Mouse (Mus musculus): Measurements from ENCODE around the gene Arid5b. TPM values are rescaled to one million over a fixed set of nuclear protein-coding genes. Genes with fewer than 3 reads are reported as not detected.

Arid5b gene
- total RNA-seq, 1 experiment from 2014 or later = 12.5 TPM

DNA sequence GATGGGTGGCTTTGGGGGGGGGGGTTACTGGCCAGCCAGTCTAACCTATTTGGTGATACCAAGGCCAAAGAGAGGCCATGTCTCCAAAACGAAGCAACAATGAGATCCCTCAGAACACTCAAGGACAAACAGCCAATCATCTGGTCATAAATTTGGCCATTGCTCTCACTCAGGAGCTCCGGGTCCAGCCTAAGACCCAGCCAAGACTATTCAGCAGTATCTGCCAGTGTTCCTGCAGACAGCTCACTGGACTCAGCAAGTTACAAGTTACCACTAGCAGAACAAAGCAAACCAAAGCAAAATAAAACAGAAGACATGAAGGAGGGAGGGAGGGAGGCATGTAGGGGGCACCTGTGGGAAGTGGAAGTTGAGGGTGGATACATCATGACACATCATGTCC, 157.3 kb downstream of the Arid5b start:
- ATAC-seq (replicated peaks in 1 of 2; ENCODE audit: insufficient read depth in 1 of 2, low FRiP score in 2 of 2, low TSS enrichment in 1 of 2, low read depth in 1 of 2, poor library complexity in 2 of 2, severe bottlenecking in 2 of 2) = no peak

DNA sequence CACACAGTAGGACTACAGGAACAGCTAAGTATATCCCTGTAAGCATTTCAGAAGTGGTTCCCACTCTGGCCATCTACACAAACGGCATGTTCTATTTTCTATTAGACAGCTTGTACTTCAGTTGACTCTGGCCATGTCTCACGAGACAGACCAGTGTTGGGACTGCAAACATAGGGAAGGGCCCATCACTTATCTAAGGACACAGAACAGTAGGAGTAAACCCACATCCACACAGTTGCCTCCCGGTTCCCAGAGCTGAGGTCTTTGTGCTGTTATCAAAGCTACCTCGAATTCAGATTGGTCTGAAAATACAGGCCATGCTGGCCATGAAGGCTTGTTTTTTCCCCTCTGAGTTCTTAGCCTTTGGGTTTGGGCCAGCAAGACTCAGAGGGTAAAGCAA, 158.5 kb downstream of the Arid5b start:
- ATAC-seq (replicated peaks in 1 of 2; ENCODE audit: insufficient read depth in 1 of 2, low FRiP score in 2 of 2, low TSS enrichment in 1 of 2, low read depth in 1 of 2, poor library complexity in 2 of 2, severe bottlenecking in 2 of 2) = no peak

DNA sequence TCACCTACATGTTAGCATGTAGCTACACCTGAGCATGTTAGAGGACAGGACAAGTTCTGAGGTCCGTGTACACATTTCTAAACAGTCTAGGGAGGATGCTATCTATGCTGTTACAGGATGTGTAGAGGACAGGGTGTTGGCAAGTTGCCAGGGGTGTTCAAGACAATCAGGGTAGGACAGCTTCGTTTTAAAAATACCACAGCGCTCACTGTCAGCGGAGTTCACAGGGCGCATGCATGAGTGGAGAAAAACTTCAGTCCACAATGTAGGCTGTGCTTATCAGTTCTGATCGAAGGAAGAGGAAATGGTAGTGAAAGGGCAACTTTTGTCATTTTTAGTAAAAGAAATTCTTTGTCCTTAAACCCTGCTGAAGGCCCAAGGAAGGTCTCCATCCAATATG, 159.3 kb downstream of the Arid5b start:
- peak in 1 of 2 experiments; percentile 30; a peak in 2 of 4 replicates for ATAC-seq (replicated peaks in 1 of 2; ENCODE audit: insufficient read depth in 1 of 2, low FRiP score in 2 of 2, low TSS enrichment in 1 of 2, low read depth in 1 of 2, poor library complexity in 2 of 2, severe bottlenecking in 2 of 2)

DNA sequence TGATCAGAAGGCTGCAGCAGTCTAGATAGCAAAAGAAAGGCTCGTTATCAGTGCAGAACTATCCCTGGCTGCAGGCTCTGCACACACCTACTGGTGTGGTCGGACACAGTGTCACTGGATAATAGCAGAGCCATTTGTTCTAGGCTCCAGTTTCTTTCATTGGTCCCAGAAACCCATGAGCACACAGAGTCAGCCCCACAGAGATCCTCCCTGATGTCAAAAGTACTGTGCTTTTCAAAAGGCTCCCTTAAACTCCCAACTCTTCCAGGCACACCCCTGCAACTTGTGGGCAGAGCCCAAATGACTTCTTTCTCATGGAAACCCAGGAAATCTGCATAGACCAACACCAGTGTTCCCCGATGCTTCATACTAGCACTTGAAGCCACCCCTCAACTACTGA, 163.6 kb downstream of the Arid5b start:
- no peak for ATAC-seq (replicated peaks in 1 of 2; ENCODE audit: insufficient read depth in 1 of 2, low FRiP score in 2 of 2, low TSS enrichment in 1 of 2, low read depth in 1 of 2, poor library complexity in 2 of 2, severe bottlenecking in 2 of 2)

DNA sequence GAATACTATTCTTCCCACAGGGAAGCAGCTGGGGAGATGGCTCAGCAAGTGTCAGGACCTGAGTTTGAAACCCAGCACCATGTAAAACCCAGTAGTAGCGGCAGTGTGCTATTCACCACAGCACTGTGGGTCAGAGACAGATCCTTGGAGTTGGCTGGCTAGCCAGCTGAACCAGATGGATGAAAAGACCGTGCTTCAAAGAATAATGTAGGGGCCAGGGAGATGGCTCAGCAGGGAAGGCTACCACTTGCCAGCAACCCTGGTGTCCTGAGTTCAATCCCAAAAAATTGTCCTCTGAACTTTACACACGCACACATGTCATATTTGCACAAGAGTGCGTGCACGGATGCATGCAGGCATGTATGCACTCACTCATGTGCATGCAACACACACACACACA, 164.9 kb downstream of the Arid5b start:
- no peak for ATAC-seq (replicated peaks in 1 of 2; ENCODE audit: insufficient read depth in 1 of 2, low FRiP score in 2 of 2, low TSS enrichment in 1 of 2, low read depth in 1 of 2, poor library complexity in 2 of 2, severe bottlenecking in 2 of 2)

DNA sequence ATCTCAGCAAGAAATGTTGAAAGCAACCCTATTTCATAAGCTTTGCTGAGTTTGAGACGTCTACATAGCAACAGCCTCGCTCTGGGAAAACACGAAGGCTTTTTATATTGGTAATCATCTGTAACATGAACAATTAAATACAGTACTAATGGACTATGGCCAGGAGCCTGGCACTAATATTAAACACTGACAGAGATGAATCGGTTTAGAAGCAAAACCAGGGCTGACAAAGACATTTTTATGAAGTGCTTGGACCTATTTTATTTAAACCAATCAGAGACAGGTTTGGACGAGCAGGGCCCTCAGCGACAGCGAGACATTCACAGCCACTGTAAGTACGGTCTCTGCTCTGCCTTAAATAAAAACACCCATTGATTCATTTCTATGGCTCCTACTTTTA, 165.6 kb downstream of the Arid5b start:
- no peak for ATAC-seq (replicated peaks in 1 of 2; ENCODE audit: insufficient read depth in 1 of 2, low FRiP score in 2 of 2, low TSS enrichment in 1 of 2, low read depth in 1 of 2, poor library complexity in 2 of 2, severe bottlenecking in 2 of 2)

DNA sequence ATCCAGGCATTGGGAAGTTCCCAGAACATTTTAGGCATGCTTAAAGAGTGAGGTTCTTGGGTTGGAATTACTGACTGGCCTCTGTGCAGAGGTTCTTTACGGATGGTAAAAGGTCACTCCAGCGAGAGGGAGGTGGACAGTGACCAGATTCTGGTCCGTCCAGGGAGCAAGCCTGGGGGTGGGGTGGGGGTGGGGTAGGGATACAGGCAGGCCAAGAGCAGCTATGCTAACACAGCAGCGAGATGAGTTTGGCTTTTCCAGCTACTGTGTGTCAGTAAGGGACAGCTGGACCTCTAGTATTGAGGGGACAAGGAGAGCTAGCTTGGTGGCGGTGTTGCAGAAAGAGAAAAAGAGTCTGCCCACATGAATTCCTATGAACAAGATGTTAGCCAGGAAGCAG, 167.9 kb downstream of the Arid5b start:
- no peak for ATAC-seq (replicated peaks in 1 of 2; ENCODE audit: insufficient read depth in 1 of 2, low FRiP score in 2 of 2, low TSS enrichment in 1 of 2, low read depth in 1 of 2, poor library complexity in 2 of 2, severe bottlenecking in 2 of 2)

DNA sequence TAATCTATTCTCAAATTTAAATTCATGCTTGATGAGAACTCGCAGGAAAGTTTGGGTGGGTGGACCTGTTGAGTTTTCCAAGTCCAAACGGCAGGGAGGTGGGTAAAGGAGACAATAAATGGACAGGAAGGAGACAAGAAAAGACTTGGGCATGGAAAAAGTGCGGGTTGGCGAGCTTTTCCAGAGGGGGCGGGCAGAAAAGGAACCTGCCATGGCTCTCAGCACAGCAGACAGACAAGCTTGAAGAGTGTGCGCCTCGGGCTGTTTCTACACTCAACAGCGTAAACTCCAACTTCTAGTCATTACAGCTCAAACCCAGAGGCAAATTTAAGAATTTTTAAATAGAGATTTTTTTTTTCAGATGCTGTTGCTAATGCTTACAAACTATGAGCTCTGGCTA, 168.4 kb downstream of the Arid5b start:
- no peak for ATAC-seq (replicated peaks in 1 of 2; ENCODE audit: insufficient read depth in 1 of 2, low FRiP score in 2 of 2, low TSS enrichment in 1 of 2, low read depth in 1 of 2, poor library complexity in 2 of 2, severe bottlenecking in 2 of 2)

DNA sequence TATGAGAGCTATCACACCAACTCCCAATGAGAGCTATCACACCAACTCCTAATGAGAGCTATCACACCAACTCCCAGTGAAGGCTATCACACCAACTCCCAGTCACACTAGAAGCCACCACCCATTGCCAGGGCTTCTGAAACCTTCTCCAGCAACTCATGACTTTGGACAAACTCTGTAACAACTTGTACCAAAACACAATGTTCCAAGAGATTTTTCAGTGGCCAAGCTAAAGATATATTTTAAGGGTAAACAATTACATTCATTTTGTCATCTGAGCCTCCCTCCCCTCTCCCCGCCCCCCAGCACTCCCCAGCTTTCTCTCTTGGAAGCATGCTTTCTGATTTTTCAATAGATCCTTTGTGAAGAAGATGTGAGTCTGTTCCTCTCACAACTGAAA, 168.9 kb downstream of the Arid5b start:
- ATAC-seq (replicated peaks in 1 of 2; ENCODE audit: insufficient read depth in 1 of 2, low FRiP score in 2 of 2, low TSS enrichment in 1 of 2, low read depth in 1 of 2, poor library complexity in 2 of 2, severe bottlenecking in 2 of 2) = no peak

DNA sequence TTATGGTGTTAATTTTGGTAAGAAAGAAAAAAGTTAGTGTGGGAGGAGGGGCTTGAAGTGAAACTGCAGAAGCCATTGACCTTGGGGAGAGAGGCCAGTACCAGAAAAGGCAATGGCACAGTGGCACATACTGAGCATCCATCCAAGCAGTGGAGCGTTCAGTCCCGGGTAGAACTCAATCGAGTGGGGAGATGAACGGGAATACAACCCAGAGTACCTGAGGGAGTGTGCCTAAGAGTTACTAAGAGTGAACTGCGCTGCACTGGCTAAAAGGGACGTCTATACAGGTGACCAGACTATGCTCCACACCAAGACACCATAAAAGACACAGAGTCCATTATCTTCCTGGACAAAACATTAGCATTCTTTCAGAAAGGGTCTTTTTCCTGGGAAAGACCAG, 170.8 kb downstream of the Arid5b start:
- no peak for ATAC-seq (replicated peaks in 1 of 2; ENCODE audit: insufficient read depth in 1 of 2, low FRiP score in 2 of 2, low TSS enrichment in 1 of 2, low read depth in 1 of 2, poor library complexity in 2 of 2, severe bottlenecking in 2 of 2)

DNA sequence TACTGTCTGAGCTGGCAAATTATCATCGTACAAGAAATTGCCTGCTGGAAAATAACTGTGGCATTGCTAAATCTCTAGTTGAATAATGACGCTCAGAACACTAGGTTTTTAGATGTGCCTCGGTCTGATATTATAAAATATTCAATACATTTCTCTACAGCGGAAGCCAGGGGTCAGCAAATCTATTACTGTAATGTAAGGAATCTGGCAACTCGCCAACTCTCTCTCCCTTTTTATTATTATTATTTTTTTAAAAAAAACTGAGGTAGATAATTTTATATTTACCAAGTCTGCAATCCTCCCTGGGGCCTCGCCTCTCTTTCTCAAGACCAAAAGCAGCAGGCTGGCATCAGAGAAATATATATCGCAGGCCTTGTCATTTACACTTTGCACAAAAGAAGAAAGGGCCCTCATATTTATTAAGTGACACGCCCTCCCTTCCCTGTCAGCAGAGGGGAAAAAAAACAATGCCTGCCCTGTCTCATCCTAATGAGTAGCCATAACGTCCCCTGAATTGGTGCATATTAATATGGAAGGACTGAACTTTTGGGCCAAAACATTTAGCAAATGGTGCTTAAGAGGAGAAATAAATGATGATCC, 172.1 kb downstream of the Arid5b start:
- ATAC-seq (replicated peaks in 1 of 2; ENCODE audit: insufficient read depth in 1 of 2, low FRiP score in 2 of 2, low TSS enrichment in 1 of 2, low read depth in 1 of 2, poor library complexity in 2 of 2, severe bottlenecking in 2 of 2) = no peak

DNA sequence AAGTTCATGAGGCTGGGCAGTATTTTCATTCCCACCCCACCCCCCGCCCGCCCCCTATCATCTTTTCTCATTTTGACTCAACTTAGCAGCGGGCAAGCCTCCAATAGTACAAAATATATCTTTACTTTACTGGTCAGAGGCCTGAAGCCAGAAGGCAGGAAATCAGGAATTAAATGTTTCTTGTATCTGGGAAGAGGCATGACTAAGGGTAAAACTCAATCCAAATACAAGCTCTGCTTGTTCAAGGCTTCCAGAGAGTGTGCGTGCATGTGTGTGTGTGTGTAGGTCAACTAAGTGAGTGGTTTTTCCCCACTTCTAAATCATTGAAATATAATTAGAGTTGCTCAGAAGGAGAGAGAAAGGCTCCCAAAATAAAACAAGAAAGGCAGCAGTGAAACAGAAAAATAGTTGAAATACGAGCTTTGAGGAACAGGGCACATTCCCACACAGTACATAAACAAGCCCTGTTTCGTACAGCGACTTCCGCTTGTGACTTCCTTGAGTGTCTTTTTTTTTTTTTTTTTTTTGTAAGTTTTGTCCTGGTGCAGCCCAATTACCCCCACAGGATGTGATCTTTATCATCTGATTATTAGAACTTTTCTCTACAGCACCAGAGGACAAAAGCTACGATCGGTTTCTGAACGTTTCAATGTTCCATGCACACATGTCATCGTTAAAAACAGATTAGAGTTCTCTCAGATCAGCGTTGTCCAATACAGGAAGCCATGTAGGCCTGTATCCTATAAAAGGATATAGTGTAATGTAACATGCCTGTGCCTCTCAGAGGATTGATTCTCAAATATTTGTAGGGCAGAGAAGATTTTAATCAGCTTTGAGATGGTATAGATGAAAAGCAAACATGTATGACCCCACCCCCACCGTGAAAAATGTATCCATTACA, 173.4 kb downstream of the Arid5b start:
- peak; percentile 61 to 70; a peak in 3 of 4 replicates for ATAC-seq (replicated peaks in 1 of 2; ENCODE audit: insufficient read depth in 1 of 2, low FRiP score in 2 of 2, low TSS enrichment in 1 of 2, low read depth in 1 of 2, poor library complexity in 2 of 2, severe bottlenecking in 2 of 2)

DNA sequence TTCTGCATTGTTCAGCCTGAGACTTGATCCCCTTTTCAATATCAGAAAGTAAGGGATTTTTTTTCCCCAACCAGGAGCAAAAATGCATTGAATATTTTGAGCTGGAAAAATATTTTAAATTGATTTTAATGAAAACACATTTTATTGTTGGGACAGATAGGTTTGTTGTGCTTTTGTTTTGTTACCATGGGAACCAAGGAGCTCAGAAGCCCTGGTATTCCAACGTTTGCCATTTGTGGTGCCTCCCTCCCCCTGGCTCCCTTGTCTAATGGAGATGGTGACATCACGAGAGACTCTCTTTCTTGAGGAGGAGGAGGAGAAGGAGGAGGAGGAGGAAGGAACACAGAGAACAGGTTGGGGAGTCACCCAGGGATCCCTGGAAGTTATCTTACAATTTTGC, 174.1 kb downstream of the Arid5b start:
- ATAC-seq (replicated peaks in 1 of 2; ENCODE audit: insufficient read depth in 1 of 2, low FRiP score in 2 of 2, low TSS enrichment in 1 of 2, low read depth in 1 of 2, poor library complexity in 2 of 2, severe bottlenecking in 2 of 2) = peak in 1 of 2 experiments; percentile 41; a peak in 1 of 4 replicates

DNA sequence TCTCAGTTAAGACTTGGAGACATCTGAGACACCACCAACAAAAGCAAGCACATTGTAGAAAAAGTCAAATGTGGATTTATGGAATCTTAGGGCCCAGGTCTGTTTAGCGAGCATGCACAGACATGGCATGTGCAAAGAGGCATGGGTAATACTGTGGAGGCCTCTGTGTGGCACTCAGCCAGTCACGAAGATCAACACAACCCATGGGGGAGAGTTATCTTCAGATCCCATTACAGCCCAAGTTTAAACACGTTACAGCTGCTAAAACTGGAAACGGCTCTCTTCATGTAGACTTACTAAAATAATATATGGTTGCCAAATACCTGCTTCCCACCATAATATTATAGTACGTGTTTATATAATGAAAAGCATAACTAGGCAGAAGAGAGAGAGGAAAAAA, 174.6 kb downstream of the Arid5b start:
- no peak for ATAC-seq (replicated peaks in 1 of 2; ENCODE audit: insufficient read depth in 1 of 2, low FRiP score in 2 of 2, low TSS enrichment in 1 of 2, low read depth in 1 of 2, poor library complexity in 2 of 2, severe bottlenecking in 2 of 2)

DNA sequence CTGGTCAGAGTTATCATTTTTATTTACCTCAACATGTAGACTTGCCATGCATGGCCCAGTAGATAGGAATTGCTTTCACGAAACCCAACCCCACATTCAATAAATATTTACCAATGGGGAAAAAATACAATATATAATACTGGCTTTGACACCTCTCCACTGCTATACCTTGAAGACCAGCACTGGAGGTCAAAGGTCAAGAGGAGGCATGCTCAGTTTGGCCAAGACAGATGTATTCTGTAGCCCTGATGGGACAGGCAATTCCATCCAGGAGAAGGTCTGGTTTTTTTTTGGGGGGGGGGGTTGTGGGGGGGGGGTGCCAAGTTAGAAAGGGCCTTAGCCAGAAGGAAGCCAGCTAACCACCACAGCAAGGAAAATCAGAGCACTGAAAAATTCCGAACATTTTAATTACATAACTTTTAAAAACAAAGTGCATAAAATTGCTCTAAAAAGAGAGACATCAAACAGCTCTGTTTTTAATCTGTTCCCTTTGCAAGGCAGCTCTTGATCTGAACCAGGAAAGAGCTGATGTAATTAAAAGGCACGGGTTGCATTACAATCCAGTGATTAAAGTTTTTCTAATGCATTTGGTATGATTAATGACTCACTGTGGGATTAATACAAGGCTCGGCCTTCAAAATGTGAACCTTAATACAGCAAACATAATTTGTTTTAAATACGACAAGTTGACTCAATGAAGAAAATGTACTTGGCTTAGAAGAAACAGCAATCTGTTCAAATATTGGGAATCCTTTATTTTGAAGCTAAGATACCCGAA, 175.3 kb downstream of the Arid5b start:
- no peak for ATAC-seq (replicated peaks in 1 of 2; ENCODE audit: insufficient read depth in 1 of 2, low FRiP score in 2 of 2, low TSS enrichment in 1 of 2, low read depth in 1 of 2, poor library complexity in 2 of 2, severe bottlenecking in 2 of 2)

DNA sequence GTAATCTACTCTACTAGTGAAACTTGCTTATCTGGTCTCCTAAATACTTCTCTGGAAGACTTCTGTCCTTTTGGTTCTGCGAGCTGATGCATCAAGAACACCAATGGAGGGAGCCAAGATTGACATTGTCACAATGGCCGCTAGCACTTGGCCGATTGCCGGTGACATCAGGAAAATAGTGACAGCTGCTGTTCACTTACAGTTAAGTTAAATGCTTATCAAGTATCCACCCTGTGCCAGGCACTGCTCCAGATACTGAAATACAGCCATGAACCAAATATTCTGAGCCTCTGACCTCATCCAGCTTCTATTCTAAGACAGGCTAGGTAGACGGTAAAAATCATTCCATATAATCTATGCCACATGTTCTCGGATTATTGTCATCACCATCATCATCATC, 176.0 kb downstream of the Arid5b start:
- ATAC-seq (replicated peaks in 1 of 2; ENCODE audit: insufficient read depth in 1 of 2, low FRiP score in 2 of 2, low TSS enrichment in 1 of 2, low read depth in 1 of 2, poor library complexity in 2 of 2, severe bottlenecking in 2 of 2) = no peak

DNA sequence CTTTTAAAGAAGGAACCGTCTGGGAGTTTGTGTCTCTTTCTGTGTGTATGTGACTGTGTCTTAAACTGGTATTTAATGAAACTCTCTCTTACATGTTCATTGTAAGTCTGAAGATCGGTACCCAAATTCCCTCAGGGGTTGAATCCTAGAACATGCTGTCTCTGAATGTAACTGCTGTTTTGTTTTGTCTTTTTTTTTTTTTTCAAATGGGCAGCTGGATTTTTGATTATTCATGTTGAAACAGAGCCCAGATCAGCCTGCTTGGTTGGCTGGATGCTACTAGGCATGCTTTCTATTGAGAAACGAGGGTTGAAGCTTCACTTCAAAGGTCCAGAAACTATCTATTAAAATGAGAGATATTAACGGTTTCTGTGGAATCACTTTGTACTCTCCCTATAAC, 177.3 kb downstream of the Arid5b start:
- no peak for ATAC-seq (replicated peaks in 1 of 2; ENCODE audit: insufficient read depth in 1 of 2, low FRiP score in 2 of 2, low TSS enrichment in 1 of 2, low read depth in 1 of 2, poor library complexity in 2 of 2, severe bottlenecking in 2 of 2)

DNA sequence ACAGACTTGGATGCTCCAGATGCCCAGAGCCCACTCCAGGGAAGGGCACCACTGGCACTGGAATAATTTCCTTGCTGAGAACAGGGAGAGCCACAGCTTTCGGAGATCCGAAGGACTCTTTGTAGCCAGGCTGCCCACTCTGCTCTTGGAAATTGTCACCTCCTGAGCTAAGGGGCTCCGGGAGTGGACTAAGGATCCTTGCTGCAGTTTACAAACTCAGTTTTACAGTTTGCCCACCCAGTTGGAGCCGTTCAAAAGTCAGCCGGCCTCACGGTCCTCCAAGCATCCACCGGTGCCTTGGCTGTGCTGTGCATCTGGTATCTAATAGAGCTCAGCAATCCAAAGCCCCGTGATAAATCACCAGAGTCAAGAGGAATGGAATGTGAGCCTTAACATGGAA, 178.0 kb downstream of the Arid5b start:
- no peak for ATAC-seq (replicated peaks in 1 of 2; ENCODE audit: insufficient read depth in 1 of 2, low FRiP score in 2 of 2, low TSS enrichment in 1 of 2, low read depth in 1 of 2, poor library complexity in 2 of 2, severe bottlenecking in 2 of 2)
